Mouse (Mus musculus): Measurements from ENCODE around the gene 5830473C10Rik. TPM values are rescaled to one million over a fixed set of nuclear protein-coding genes. Genes with fewer than 3 reads are reported as not detected.
"Not testable (repeated sequence)": the region's sequence is repeated elsewhere in the genome, so short reads cannot be mapped to it uniquely, and the experiment has no call there.

The 5830473C10Rik gene
- polyA plus RNA-seq, 1 experiment from 2014 or later, result not detected

- Histone ChIP-seq H3K4me2 (ENCODE audit: low read depth) (no peak overlapping the region), H3K36me3 (ENCODE audit: control insufficient read depth, insufficient read depth, low read length) (no peaks in the 10 kb centered on the region), H3K27me3 (ENCODE audit: control insufficient read depth, insufficient read depth, low read length) (no peaks in the 10 kb centered on the region), H3K9me3 (ENCODE audit: control insufficient read depth, low read length) (no peaks in the 10 kb centered on the region), H3K4me1 (ENCODE audit: control insufficient read depth, insufficient read depth, low read length) (no peaks in the 10 kb centered on the region), H3K4me3 (ENCODE audit: low read depth, low read length) (no peak overlapping the region), H3K27ac (ENCODE audit: low read depth, low read length) (no peak overlapping the region), H3K9ac (ENCODE audit: low read length) (no peak overlapping the region)
- WGBS, result 60% methylated on average over 11 of the region's 11 CpGs
- DNase-seq (ENCODE audit: low spot score), result no peak
- ATAC-seq (ENCODE audit: insufficient read depth, low FRiP score, low TSS enrichment), result no peak
Observed at GRCm38 (mm10) chr5:90608906-90609305, 48.0 kb downstream of the 5830473C10Rik start.

- Histone ChIP-seq H3K4me1 (ENCODE audit: control insufficient read depth, insufficient read depth, low read length) (no peaks in the 10 kb centered on the region), H3K36me3 (ENCODE audit: control insufficient read depth, insufficient read depth, low read length) (no peaks in the 10 kb centered on the region), H3K9me3 (ENCODE audit: control insufficient read depth, low read length) (no peaks in the 10 kb centered on the region), H3K4me3 (ENCODE audit: low read depth, low read length) (no peak overlapping the region), H3K27ac (ENCODE audit: low read depth, low read length) (no peak overlapping the region), H3K27me3 (ENCODE audit: control insufficient read depth, insufficient read depth, low read length) (no peaks in the 10 kb centered on the region), H3K9ac (ENCODE audit: low read length) (no peak overlapping the region), H3K4me2 (ENCODE audit: low read depth) (no peak overlapping the region)
- no peak for DNase-seq (ENCODE audit: low spot score)
- 85% methylated on average over 3 of the region's 3 CpGs for WGBS
- ATAC-seq (ENCODE audit: insufficient read depth, low FRiP score, low TSS enrichment), result no peak
Observed at GRCm38 (mm10) chr5:90611388-90611787, 50.5 kb downstream of the 5830473C10Rik start.

GRCm38 (mm10) chr5:90611996-90612611 is 51.2 kb downstream of the 5830473C10Rik start:
- ATAC-seq (ENCODE audit: insufficient read depth, low FRiP score, low TSS enrichment), result no peak
- no peak overlapping the region for H3K9ac ChIP-seq (ENCODE audit: low read length)
- WGBS, result 92% methylated on average over 6 of the region's 6 CpGs

DNA sequence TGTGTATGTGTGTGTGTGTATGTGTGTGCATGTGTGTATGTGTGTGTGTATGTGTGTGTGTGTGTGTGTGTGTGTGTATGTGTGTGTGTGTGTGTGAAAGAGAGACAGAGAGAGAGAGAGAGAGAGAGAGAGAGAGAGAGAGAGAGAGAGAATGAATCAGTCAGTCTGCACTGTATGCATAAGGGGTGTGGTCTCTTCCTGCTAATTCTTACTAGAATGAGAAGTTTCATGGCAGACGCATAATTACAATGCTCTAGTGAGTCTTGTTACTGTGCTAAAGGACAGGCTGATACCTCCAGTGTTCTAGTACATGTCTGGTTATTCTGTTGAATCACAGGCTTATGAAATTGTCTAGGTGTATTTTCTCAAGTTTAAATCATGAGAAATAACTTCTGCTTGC is 51.8 kb downstream of the 5830473C10Rik start:
- not testable (repeated sequence) for H3K27ac ChIP-seq (ENCODE audit: low read depth, low read length); H3K4me1 ChIP-seq (ENCODE audit: control insufficient read depth, insufficient read depth, low read length); DNase-seq (ENCODE audit: low spot score); H3K36me3 ChIP-seq (ENCODE audit: control insufficient read depth, insufficient read depth, low read length); H3K9me3 ChIP-seq (ENCODE audit: control insufficient read depth, low read length); H3K27me3 ChIP-seq (ENCODE audit: control insufficient read depth, insufficient read depth, low read length); H3K4me3 ChIP-seq (ENCODE audit: low read depth, low read length); ATAC-seq (ENCODE audit: insufficient read depth, low FRiP score, low TSS enrichment); H3K9ac ChIP-seq (ENCODE audit: low read length); H3K4me2 ChIP-seq (ENCODE audit: low read depth)
- 84% methylated on average over 1 of the region's 1 CpGs for WGBS

More at GRCm38 (mm10) chr5:90611996-90612611, 51.2 kb downstream of the 5830473C10Rik start:
- Histone ChIP-seq H3K27ac (ENCODE audit: low read depth, low read length) (no peak overlapping the region), H3K4me2 (ENCODE audit: low read depth) (no peak overlapping the region), H3K4me1 (ENCODE audit: control insufficient read depth, insufficient read depth, low read length) (no peaks in the 10 kb centered on the region), H3K9me3 (ENCODE audit: control insufficient read depth, low read length) (no peaks in the 10 kb centered on the region), H3K36me3 (ENCODE audit: control insufficient read depth, insufficient read depth, low read length) (no peaks in the 10 kb centered on the region), H3K4me3 (ENCODE audit: low read depth, low read length) (no peak overlapping the region), H3K27me3 (ENCODE audit: control insufficient read depth, insufficient read depth, low read length) (no peaks in the 10 kb centered on the region)
- no peak for DNase-seq (ENCODE audit: low spot score)

- no peaks in the 10 kb centered on the region for H3K36me3 ChIP-seq (ENCODE audit: control insufficient read depth, insufficient read depth, low read length)
- no peak overlapping the region for H3K4me3 ChIP-seq (ENCODE audit: low read depth, low read length)
- H3K27me3 ChIP-seq (ENCODE audit: control insufficient read depth, insufficient read depth, low read length), result no peaks in the 10 kb centered on the region
- no peak overlapping the region for H3K4me2 ChIP-seq (ENCODE audit: low read depth)
- no peaks in the 10 kb centered on the region for H3K9me3 ChIP-seq (ENCODE audit: control insufficient read depth, low read length)
- WGBS, result 90% methylated on average over 3 of the region's 3 CpGs
- no peak overlapping the region for H3K9ac ChIP-seq (ENCODE audit: low read length)
- H3K27ac ChIP-seq (ENCODE audit: low read depth, low read length), result no peak overlapping the region
- DNase-seq (ENCODE audit: low spot score) (no peak), ATAC-seq (ENCODE audit: insufficient read depth, low FRiP score, low TSS enrichment) (no peak; the same call in 1 of the 2 replicates)
- H3K4me1 ChIP-seq (ENCODE audit: control insufficient read depth, insufficient read depth, low read length), result no peaks in the 10 kb centered on the region
Observed at GRCm38 (mm10) chr5:90617859-90618258, 57.0 kb downstream of the 5830473C10Rik start.

- no peak for DNase-seq (ENCODE audit: low spot score)
- H3K4me3 ChIP-seq (ENCODE audit: low read depth, low read length), result no peak overlapping the region
- no peak overlapping the region for H3K9ac ChIP-seq (ENCODE audit: low read length)
- H3K27me3 ChIP-seq (ENCODE audit: control insufficient read depth, insufficient read depth, low read length), result no peaks in the 10 kb centered on the region
- H3K36me3 ChIP-seq (ENCODE audit: control insufficient read depth, insufficient read depth, low read length), result no peaks in the 10 kb centered on the region
- no peak overlapping the region for H3K4me2 ChIP-seq (ENCODE audit: low read depth)
- no peak for ATAC-seq (ENCODE audit: insufficient read depth, low FRiP score, low TSS enrichment)
- WGBS, result 93% methylated on average over 2 of the region's 2 CpGs
- no peaks in the 10 kb centered on the region for H3K4me1 ChIP-seq (ENCODE audit: control insufficient read depth, insufficient read depth, low read length)
- no peaks in the 10 kb centered on the region for H3K9me3 ChIP-seq (ENCODE audit: control insufficient read depth, low read length)
- no peak overlapping the region for H3K27ac ChIP-seq (ENCODE audit: low read depth, low read length)
Observed at GRCm38 (mm10) chr5:90621316-90621715, 60.4 kb downstream of the 5830473C10Rik start.

GRCm38 (mm10) chr5:90621726-90622125 is 60.8 kb downstream of the 5830473C10Rik start:
- Histone ChIP-seq H3K9ac (ENCODE audit: low read length) (no peak overlapping the region), H3K9me3 (ENCODE audit: control insufficient read depth, low read length) (no peaks in the 10 kb centered on the region), H3K27ac (ENCODE audit: low read depth, low read length) (no peak overlapping the region), H3K4me2 (ENCODE audit: low read depth) (no peak overlapping the region), H3K36me3 (ENCODE audit: control insufficient read depth, insufficient read depth, low read length) (no peaks in the 10 kb centered on the region), H3K27me3 (ENCODE audit: control insufficient read depth, insufficient read depth, low read length) (no peaks in the 10 kb centered on the region), H3K4me3 (ENCODE audit: low read depth, low read length) (no peak overlapping the region), H3K4me1 (ENCODE audit: control insufficient read depth, insufficient read depth, low read length) (no peaks in the 10 kb centered on the region)
- ATAC-seq (ENCODE audit: insufficient read depth, low FRiP score, low TSS enrichment) (no peak), DNase-seq (ENCODE audit: low spot score) (no peak)
- 92% methylated on average over 6 of the region's 6 CpGs for WGBS

GRCm38 (mm10) chr5:90623209-90623608 is 62.3 kb downstream of the 5830473C10Rik start:
- Histone ChIP-seq H3K4me1 (ENCODE audit: control insufficient read depth, insufficient read depth, low read length) (no peaks in the 10 kb centered on the region), H3K4me3 (ENCODE audit: low read depth, low read length) (no peak overlapping the region), H3K36me3 (ENCODE audit: control insufficient read depth, insufficient read depth, low read length) (no peaks in the 10 kb centered on the region), H3K9me3 (ENCODE audit: control insufficient read depth, low read length) (no peaks in the 10 kb centered on the region), H3K27ac (ENCODE audit: low read depth, low read length) (no peak overlapping the region), H3K27me3 (ENCODE audit: control insufficient read depth, insufficient read depth, low read length) (no peaks in the 10 kb centered on the region), H3K4me2 (ENCODE audit: low read depth) (no peak overlapping the region), H3K9ac (ENCODE audit: low read length) (no peak overlapping the region)
- no peak for ATAC-seq (ENCODE audit: insufficient read depth, low FRiP score, low TSS enrichment)
- 75% methylated on average over 2 of the region's 2 CpGs for WGBS
- no peak for DNase-seq (ENCODE audit: low spot score)

GRCm38 (mm10) chr5:90624708-90625425 is 64.0 kb downstream of the 5830473C10Rik start:
- H3K4me2 ChIP-seq (ENCODE audit: low read depth), result no peak overlapping the region
- ATAC-seq (ENCODE audit: insufficient read depth, low FRiP score, low TSS enrichment), result no peak
- H3K9ac ChIP-seq (ENCODE audit: low read length), result no peak overlapping the region
- H3K4me3 ChIP-seq (ENCODE audit: low read depth, low read length), result no peak overlapping the region
- H3K36me3 ChIP-seq (ENCODE audit: control insufficient read depth, insufficient read depth, low read length), result no peaks in the 10 kb centered on the region
- H3K4me1 ChIP-seq (ENCODE audit: control insufficient read depth, insufficient read depth, low read length), result no peaks in the 10 kb centered on the region
- H3K27ac ChIP-seq (ENCODE audit: low read depth, low read length), result no peak overlapping the region
- no peaks in the 10 kb centered on the region for H3K27me3 ChIP-seq (ENCODE audit: control insufficient read depth, insufficient read depth, low read length)
- DNase-seq (ENCODE audit: low spot score), result no peak
- WGBS, result 81% methylated on average over 18 of the region's 18 CpGs
- H3K9me3 ChIP-seq (ENCODE audit: control insufficient read depth, low read length), result no peaks in the 10 kb centered on the region

Measured in neural tube, embryonic 11.5 days (tissue).